Comparison of ENCODE assay signal across 8 mouse cellular contexts in genomic region chr16:21836311-21837072, GRCm38 (mm10). TPM values are rescaled to one million over a fixed set of nuclear protein-coding genes. Genes with fewer than 3 reads are reported as not detected.
DNase-seq lines count a peak whose midpoint lies in the region; ATAC-seq and TF ChIP-seq lines count a peak whose summit lies in the region.

No protein-coding gene starts in this region.

- no peak overlapping the region for H3K4me2 ChIP-seq in forebrain, postnatal 0 days (ENCODE audit: low read depth)

- peak; percentile 96 for ATAC-seq in forebrain, postnatal 0 days

- H3K27ac ChIP-seq in liver, adult 2 months (replicated peaks; ENCODE audit: insufficient read depth, low read depth, low read length), result no peak overlapping the region
- no peak overlapping the region for H3K27ac ChIP-seq in forebrain, postnatal 0 days (ENCODE audit: low read depth, low read length)

- H3K9ac ChIP-seq in liver, adult 2 months (ENCODE audit: low read depth, low read length), result 0 out of 2 replicates have a peak overlapping the region, but pooled peaks have one; percentile 28
- H3K9ac ChIP-seq in forebrain, postnatal 0 days, result no peak overlapping the region

- H3K9me3 ChIP-seq in forebrain, postnatal 0 days (ENCODE audit: low read length), result no peaks in the 10 kb centered on the region

- H3K79me2 ChIP-seq in liver, adult 2 months (ENCODE audit: control insufficient read depth, insufficient read depth, low read length), result peaks cover 29% of the 10 kb centered on the region

- no peak overlapping the region for H3K4me3 ChIP-seq in liver, adult 2 months (ENCODE audit: insufficient read depth, low read depth, low read length)
- H3K4me3 ChIP-seq in forebrain, postnatal 0 days (ENCODE audit: low read depth, low read length), result no peak overlapping the region

- DNase-seq in cerebellum, postnatal 10 days, result peak; percentile 54 to 73
- no peak for DNase-seq in cerebellum, adult 9-10 months
- DNase-seq in liver, adult 2 months (ENCODE audit: extremely low read depth, low read depth, low spot score), result peak; percentile 37
- DNase-seq in liver, result no peak
- DNase-seq in forebrain, postnatal 0 days, result peak; percentile 81
- peak; percentile 45 for DNase-seq in splenic B cell, adult 2 months (ENCODE audit: low read depth, low spot score)
- DNase-seq in gastrocnemius, adult 18-20 months (ENCODE audit: low spot score), result no peak
- DNase-seq in frontal cortex, postnatal 10 days (ENCODE audit: low spot score in 2 of 2), result no peak

- TF ChIP-seq POLR2A in liver, adult 2 months (IDR thresholded peaks at IDR 0.05; ENCODE audit: extremely low read depth, insufficient read depth, low read length), result no peak

- H3K36me3 ChIP-seq in liver, adult 2 months (ENCODE audit: control insufficient read depth, insufficient read depth, low read length), result peaks cover 3% of the 10 kb centered on the region; the same call in 1 of the 2 replicates
- no peaks in the 10 kb centered on the region for H3K36me3 ChIP-seq in forebrain, postnatal 0 days (ENCODE audit: insufficient read depth)
- H3K36me3 ChIP-seq in splenic B cell, adult 2 months (ENCODE audit: control insufficient read depth, insufficient read depth, low read length, poor library complexity, severe bottlenecking), result no peaks in the 10 kb centered on the region

- TF ChIP-seq CTCF in liver, adult 2 months (IDR thresholded peaks at IDR 0.05; ENCODE audit: low read depth, low read length), result peak; percentile 24; the same call in 1 of the 2 replicates
- TF ChIP-seq CTCF in forebrain, postnatal 0 days (IDR thresholded peaks at IDR 0.05; ENCODE audit: low read depth), result peak; percentile 87

- peaks cover 10% of the 10 kb centered on the region for H3K4me1 ChIP-seq in liver, adult 2 months (ENCODE audit: control insufficient read depth, insufficient read depth, low read length)
- no peaks in the 10 kb centered on the region for H3K4me1 ChIP-seq in forebrain, postnatal 0 days (ENCODE audit: insufficient read depth)

- H3K27me3 ChIP-seq in liver, adult 2 months (ENCODE audit: control insufficient read depth, insufficient read depth, low read length), result no peaks in the 10 kb centered on the region
- H3K27me3 ChIP-seq in forebrain, postnatal 0 days (ENCODE audit: insufficient read depth, low read length), result no peaks in the 10 kb centered on the region
- H3K27me3 ChIP-seq in splenic B cell, adult 2 months (ENCODE audit: control insufficient read depth, insufficient read depth, low read length, poor library complexity, severe bottlenecking), result no peaks in the 10 kb centered on the region

- 54% methylated on average over 7 of the region's 7 CpGs for WGBS in liver, adult 2 months
- 57% methylated on average over 7 of the region's 7 CpGs for WGBS in forebrain, postnatal 0 days

RNA-seq across cellular contexts. Expression of gene Map3k13, which starts 42.3 kb away (rescaled TPM):
- total RNA-seq in liver, adult 2 months (2014; rRNA removed), result 7.0 and 8.8 TPM in 2 replicates
- 3.8 and 5.3 TPM in 2 replicates for polyA plus RNA-seq in liver, adult 2 months (2012; rRNA removed)
- 7.0 and 8.7 TPM in 2 replicates for total RNA-seq in forebrain, postnatal 0 days (2014; rRNA removed)
- polyA plus RNA-seq in forebrain, postnatal 0 days (2015; fragmentation: Nextera tagmentation; extraction: Ambion mirVana), result 1.3 and 3.0 TPM in 2 replicates
- under 1 TPM; 0.59 to 0.64 TPM for total RNA-seq in gastrocnemius, adult 18-20 months (2021)

RNA-seq across cellular contexts. Expression of gene Ehhadh, which starts 48.9 kb away (rescaled TPM):
- 263 and 266 TPM in 2 replicates for total RNA-seq in liver, adult 2 months (2014; rRNA removed)
- polyA plus RNA-seq in liver, adult 2 months (2012; rRNA removed), result 168 and 174 TPM in 2 replicates
- 1.6 and 1.9 TPM in 2 replicates for total RNA-seq in forebrain, postnatal 0 days (2014; rRNA removed)
- 1.3 and 1.4 TPM in 2 replicates for polyA plus RNA-seq in forebrain, postnatal 0 days (2015; fragmentation: Nextera tagmentation; extraction: Ambion mirVana)
- total RNA-seq in gastrocnemius, adult 18-20 months (2021), result 1 to 10 TPM; 6.1 to 7.6 TPM

Comparison
In these comparisons a context has a peak if more than half of its experiments do, and no peak if none do; other contexts are left out.
1. DNase-seq: peak in cerebellum, postnatal 10 days (2 of 2), liver, adult 2 months (single experiment), forebrain, postnatal 0 days (single experiment) and splenic B cell, adult 2 months (single experiment); none in cerebellum, adult 9-10 months (single experiment), liver (single experiment), gastrocnemius, adult 18-20 months (single experiment) and frontal cortex, postnatal 10 days (0 of 2).
2. RNA of gene Ehhadh, which starts 48.9 kb away (total RNA-seq): 263 to 266 TPM in liver, adult 2 months; 6.1 to 7.6 TPM in gastrocnemius, adult 18-20 months and 1.6 to 1.9 TPM in forebrain, postnatal 0 days; every median in the first group is over 10 times any median in the second.